Mouse (Mus musculus) gastrocnemius, postnatal 14 days (tissue): ENCODE measurements around the gene Hgf. TPM values are rescaled to one million over a fixed set of nuclear protein-coding genes. Genes with fewer than 3 reads are reported as not detected.

Experiments
- DNase-seq: peaks from one replicate; pipeline ENCODE4 v3.0.0; 2021; ENCODE audit warnings: mixed read lengths
- intact Hi-C: fragments of 180-260 bp; cut with DNase I; formaldehyde crosslinking; loops from one replicate; pipeline ENCODE4 v1.15.1; 2025; ENCODE audit warnings: low total_unique reads
- long read RNA-seq, 2 experiments: library from polyadenylated mRNA; stranded (forward); transcript quantifications; one replicate each; pipeline ENCODE4 v2.0.0; 2021
- total RNA-seq, 2 experiments: library from RNA; stranded (reverse); gene quantifications; 2 replicates each; pipeline ENCODE4 v1.2.3; 2021

Gene Hgf
- total RNA-seq = 1 to 10 TPM in 1 of 2 experiments, under 1 TPM in 1; 0.82 to 1.3 TPM
- long read RNA-seq, experiment 1 = 0 reads
- long read RNA-seq, experiment 2 = 0 reads

DNA sequence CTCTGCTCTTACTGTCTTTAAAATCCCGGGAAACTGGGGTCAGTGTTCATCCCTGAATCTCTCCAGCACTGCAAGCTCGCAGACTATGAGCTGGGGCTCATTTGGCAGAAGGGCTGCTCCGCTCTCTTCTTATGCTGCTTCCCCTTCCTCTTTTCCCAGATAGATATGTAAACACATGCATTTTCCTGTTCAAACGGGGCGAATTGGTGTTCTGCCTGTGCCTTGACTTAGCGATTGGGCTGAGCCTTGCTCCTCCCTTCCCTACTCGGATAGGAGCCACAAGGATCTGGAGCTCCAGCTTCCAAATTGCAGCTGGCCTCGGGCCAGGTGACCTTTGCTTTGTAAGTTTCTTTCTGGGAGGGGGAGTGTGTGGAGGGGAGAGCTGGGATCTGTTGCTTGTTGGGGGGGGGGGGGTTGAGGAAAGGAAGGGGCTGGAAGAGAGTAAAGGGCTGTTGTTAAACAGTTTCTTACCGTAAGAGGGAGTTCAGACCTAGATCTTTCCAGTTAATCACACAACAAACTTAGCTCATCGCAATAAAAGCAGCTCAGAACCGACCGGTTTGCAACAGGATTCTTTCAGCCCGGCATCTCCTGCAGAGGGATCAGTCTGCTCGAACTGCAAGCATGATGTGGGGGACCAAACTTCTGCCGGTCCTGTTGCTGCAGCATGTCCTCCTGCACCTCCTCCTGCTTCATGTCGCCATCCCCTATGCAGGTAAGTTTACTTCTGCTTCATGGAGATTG is at the start of gene Hgf:
Gene Hgf (plus strand): TSS at position 192 of the 744 bp plus-strand sequence.
- DNase-seq = peak; percentile 47
- intact Hi-C loops = no loop called here

DNA sequence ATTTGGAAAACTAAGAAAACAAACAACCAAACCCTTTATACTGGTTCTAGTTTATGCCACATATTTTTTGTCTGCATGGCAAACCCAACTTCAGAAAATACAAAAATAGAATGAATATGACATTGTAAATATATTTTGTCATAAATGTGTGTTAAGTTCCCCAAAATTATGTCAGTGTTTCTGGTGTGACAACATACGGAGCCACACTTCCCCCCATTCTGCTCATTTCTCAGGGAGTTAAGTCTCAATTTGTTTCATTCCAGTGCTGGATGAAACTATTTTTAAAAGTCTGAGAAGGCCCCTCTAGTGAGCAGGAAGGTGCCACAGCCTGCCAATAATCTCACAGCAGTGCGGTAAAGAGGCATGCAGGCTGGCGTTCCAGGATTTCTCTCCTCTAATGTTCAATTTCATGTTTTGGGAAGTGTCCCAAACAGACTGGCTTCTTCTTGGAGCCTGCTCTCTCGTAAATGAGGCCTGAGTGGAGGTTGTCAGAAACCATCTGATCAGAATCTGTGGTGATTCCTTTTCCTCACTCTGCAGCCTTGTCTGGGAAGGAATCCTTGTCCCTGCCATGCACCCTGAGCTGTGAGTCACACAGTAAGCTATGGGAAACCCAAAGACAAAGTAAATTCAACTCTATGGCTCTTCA is 46.5 kb upstream of the Hgf start:
- intact Hi-C loops = no loop called here
- no peak for DNase-seq

DNA sequence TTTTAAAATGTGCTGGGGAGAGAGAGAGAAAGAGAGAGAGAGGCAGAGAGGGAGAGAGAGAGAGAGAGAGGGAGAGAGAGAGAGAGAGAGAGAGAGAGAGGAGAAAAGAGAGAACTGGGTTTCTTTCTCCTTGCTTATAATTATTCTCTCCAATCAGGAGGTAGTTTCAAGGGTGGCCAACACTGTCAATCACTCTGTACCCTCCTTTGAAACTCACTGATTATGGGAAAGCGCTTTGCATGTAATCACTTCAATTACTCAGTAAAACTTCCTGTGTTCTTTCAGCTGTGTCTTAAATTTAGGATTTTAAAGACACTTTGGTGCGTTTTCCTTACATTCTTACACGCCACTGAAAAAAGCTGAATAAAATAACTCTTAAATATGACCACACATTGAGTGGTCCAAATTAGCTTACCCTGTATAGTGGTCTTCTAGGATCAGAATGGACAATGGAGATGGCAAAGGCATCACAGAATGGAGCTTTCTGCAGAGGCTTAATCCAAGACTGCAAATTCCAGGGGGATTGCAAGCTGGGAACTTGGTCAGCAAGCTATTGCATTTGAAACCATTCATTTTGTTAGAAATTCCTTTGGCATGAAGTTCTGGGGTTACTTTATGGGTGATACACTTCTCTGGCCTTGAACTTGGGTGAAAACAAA is 21.5 kb upstream of the Hgf start:
- intact Hi-C loops = no loop called here
- DNase-seq = no peak

DNA sequence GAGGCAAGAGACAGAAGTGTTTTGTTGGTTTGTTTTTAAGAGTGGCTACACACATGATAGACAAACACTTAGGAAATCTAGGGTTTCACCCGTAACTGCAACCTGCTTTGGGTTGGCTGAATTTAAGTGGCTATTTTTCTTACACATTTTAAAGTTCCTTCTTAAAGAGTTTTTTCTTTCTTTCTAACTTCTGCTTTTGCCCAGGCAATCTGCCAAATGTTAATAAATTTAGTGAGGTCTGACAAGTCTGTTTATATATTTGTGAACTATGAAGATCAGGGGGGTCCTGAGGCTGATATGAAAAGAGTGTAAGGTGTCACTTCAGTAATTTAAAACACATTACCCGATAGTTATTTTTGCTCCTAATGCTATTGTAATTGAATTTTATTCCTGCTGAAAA is 15.2 kb upstream of the Hgf start:
- intact Hi-C loops = no loop called here
- no peak for DNase-seq

DNA sequence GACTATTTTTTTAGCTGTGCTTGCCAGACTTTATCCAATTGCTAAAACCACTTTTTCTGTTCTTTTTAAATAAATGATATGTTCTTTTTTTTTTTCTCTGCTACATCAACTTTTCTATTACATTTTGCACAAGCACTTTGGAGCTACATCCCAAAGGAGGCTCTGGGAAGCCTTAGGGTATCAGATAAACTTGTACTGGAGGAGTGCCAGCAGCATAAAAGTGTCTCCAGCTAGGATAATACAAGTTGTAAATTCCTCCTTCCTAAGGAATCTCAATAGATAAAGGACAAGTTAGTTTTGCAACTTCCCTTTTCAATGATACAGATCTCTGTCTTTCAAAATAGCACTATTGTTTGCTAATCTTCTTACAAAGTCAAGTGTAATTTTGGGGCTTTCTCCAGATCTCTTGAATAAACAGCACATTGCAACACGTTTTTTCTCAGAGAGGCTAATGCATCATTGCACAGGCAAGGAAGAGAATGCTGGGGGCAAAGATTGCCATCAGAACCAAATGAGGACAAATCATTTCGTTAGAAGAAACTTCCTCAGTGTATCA is 11.7 kb upstream of the Hgf start:
- intact Hi-C loops = no loop called here
- DNase-seq = no peak

DNA sequence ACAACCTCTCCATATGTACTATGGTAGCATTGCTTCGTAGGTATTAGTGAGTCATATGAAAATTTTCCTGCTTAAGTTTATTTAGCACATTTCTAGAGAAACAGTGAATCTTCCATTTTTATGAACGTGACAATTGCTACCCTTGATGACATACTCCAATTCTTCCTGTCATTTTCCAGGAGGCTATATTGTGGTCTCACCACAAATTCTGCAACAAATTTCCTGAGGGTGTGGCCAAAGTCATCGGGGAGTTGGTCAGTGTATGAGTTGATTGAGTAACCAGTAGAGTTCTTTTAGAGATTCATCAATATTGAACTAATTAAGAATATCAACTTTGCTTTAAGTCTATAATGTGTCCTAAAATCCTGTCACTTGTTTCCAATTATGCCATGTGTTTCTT is 5.8 kb upstream of the Hgf start:
- no peak for DNase-seq
- intact Hi-C loops = no loop called here

DNA sequence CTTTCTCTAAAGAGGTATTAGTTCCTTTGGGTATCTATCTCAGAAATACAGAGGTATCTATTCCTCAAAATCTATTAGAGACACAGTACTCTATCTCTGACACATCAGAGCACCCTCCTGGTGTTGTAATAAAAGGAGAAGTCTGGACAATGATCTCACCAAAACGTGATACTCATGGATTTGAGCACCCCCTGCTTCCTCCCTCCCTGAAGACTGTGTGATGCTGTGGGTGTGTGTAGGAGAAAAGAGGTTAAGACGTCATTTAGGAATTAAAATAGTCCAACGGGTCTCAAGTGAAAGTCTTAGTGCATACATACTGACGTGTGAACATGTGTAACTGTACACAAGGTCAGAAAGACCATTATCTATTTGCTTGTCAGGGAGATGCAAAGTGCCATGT is 648 bp upstream of the Hgf start:
- DNase-seq = no peak
- intact Hi-C loops = no loop called here

DNA sequence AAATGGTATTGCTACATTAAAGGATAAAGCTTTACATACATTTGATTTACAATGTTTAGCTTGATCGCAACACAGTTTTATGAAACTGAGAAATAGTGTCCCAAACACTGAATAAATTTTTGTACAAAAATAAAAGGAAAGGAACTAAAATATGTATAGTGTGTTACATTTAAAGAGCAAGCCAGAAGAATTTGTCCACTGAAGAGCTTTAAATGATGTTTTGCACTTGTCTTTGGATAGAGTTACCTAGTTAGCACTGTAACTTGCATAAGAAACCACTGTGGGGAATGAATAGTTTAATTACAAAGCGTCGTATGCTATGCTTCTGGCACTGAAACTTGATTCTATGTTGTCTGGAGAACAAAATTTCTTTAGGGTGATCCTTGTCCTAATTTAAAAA is 7.0 kb downstream of the Hgf start:
- intact Hi-C loops = no loop called here
- no peak for DNase-seq

DNA sequence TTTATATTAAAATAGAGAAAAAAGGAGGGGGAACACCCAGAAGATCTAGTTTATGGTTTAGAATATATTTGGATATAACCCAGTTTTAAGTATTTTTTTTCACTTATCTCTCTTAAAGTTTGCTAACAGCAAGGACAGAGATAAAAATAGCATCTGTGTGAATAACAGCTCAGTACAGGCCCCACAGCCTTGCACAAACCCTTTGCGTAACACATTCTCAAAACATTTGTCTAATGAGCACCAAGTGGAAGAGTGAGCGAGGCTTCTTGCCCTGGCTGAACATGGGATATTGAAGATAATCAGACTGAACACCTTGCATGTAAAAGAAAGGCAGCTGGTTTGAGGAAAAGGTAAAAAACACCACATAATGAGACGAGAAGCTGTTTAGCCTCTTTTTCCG is 15.7 kb downstream of the Hgf start:
- intact Hi-C loops = no loop called here
- no peak for DNase-seq

DNA sequence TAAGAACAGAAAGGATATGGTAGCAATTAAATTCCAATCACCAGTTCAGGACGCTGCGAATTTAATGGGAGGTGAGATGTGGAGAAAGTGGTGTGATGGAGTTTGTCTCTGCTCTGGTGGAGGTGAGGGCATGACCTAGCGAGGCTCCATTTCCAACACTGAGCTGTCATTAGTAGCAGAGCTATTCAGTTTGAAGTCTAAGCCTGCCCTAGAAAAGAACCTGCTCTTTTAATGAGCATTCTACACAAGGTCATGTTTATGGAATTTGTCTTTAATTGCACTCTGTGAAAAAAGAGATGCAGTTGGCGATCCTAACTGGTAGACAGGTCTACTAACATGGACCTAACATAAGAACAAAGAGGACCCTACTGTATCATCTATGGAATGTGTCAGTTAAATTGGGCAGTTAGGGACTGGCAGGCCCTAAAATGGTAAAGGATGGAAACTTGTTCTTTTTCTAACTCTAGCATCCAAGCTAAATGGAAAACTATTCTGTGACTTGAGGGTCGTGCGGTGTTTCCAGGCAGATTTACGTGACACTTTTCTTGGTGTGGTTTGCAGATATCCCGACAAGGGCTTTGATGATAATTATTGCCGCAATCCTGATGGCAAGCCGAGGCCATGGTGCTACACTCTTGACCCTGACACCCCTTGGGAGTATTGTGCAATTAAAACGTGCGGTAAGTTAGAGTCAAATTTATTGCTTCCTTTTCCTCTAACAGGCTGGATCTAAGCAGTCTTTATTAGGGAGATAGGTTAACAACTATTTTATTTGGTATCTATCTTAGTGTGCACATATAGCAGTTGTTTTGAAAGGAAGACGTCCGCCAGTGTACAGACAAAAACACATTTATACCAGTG is 24.8 kb downstream of the Hgf start:
- intact Hi-C loops = no loop called here
- no peak for DNase-seq

DNA sequence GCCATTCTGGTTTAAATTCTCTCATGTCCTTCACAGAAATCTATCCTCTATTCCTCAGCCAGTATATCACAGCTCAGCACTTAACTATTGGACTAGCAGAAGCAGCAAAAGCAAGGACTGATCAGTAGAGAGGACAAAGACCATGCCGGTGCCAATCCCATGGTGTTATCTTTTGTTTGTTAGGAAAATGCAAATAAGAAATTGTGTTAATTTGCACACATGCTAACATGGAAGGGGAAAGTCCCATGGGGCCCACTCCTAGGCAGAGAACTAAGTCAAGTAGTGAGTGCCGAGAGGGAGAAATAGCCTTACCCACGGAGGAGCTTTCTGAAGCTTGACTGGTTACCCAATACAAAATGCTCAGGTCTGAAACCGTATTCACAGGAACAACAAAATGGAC is 42.4 kb downstream of the Hgf start:
- intact Hi-C loops = no loop called here
- no peak for DNase-seq

DNA sequence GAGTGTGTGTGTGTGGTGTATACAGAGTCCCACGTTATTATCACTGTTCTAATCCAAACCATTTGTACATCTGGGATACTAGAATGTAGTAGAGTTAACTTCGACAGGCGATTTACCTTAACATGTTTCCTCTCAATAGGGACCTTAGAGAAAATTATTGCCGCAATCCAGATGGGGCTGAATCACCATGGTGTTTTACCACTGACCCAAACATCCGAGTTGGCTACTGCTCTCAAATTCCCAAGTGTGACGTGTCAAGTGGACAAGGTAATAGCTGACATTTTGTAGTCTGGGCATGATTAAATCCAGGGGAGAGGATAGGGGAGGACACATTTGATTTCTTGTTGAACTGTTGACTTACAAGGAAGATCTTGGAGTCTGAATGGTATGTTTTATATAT is 44.7 kb downstream of the Hgf start:
- intact Hi-C loops = no loop called here
- no peak for DNase-seq

DNA sequence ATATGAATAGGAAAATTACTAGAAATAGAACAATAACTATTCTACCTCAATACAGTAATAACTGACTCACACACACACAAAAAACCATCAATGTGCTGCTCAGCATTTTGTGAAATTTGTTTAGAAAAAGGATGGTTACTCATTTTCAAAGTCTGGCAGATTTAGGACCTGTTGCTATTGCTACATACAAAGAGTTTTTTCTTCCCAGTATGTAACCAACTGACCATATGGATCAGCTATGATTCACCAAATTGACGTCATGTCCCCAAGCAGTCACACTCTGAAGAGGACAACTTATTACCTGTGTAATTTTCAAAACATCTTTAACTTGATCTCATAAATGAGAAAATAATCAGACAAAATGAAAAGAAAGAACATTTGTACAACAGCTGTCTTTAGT is 48.2 kb downstream of the Hgf start:
- intact Hi-C loops = no loop called here
- DNase-seq = no peak

DNA sequence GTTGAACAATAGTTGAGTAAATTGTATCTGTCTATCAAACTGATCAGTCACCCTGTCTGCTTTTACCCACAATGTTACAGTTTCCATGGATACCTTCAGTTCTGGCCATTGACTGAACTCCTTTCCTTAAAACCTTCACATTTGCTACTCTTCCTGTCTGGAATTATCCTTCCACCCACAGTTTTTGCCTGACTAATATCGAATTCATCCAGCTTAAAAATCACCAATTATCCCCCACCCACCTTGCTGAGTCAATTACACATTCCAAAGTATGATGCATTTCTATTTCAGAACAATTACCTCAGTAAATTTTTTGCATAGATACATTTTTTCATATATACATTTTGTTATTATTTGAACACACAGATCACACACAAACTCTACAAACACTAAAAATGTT is 79.7 kb downstream of the Hgf start:
- DNase-seq = no peak
- intact Hi-C loops = no loop called here

DNA sequence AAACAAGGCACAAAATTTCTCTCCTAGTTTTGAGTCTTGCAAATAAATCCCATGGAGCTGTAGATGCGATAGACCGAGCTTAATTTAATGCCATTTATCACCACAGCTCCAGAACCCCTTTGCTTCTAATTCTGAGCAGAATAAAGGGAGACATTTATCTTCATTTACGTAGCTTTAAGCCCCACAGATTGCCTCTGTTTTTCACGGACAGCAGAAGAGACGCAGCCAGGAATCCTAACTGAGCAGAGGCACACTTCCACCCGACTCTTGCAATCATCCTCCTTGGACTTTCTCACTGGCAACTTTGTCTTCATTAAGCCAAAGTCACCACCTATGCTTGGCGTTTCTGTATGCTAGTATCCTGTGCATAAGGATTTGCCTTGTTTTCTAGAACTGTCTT is 93.1 kb downstream of the Hgf start:
- no peak for DNase-seq
- intact Hi-C loops = no loop called here

DNA sequence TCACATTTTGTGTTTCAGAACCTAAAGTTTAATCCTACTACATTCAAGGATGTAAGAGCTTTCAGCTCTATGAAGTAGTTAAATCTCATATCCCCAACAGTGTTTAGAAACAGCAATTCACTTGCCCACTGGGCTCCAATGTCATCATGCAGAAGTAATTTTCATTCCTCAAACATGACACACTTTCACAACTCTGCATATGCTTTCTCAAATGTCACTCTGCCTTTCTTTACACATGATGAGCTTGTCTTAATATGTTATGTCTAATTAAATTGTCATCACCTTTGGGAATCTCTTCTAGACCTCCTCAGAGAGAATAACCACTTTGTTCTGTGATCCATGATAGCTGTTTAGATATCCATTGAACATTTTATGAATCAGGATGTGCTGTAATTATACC is 94.4 kb downstream of the Hgf start:
- no peak for DNase-seq
- intact Hi-C loops = no loop called here

DNA sequence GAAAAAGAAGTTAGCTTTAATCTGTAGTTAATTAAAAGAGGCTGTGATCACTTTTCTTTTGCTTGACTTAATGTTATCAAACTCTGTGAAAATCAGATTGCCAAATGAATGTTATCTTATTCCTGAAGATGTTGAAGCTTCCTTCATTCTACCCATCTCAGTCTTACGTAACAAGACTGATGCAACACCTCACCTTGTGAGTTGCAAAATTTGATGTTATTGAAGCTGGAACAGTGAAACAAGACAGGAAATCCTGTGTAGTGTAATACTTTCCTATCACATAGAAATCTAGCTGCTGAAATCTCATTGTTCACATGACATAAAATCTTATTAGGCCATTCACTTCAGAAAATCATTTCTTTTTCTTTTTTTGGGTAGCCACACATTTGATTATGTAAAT is 96.9 kb downstream of the Hgf start:
- intact Hi-C loops = no loop called here

DNA sequence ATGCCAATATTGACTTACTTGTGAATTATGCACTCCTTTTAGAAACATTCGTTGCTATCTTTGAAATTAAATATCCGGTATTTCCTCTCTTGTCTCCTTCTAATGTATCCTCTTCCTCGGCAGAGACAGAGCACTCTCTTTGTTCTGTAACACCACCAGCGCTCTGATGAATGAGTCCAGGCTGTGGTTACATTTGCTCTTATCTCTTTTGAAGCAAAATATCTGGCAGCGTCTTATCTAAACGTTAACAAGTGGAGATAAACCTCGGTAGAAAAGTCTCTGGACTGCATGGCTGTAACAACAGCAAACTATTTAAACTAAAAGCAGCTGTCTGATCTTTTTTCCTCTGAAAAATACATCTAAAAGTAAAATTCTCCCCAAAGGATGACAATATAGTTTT is 100.7 kb downstream of the Hgf start:
- no peak for DNase-seq
- intact Hi-C loops = no loop called here

More for the DNA sequence above, 96.9 kb downstream of the Hgf start:
- no peak for DNase-seq
